Mouse (Mus musculus): Measurements from ENCODE around the gene Gm45208.

- TF ChIP-seq CTCF (IDR thresholded peaks at IDR 0.05; ENCODE audit: borderline replicate concordance, insufficient read depth, low read length) (no peak), POLR2A (IDR thresholded peaks at IDR 0.05; ENCODE audit: low read depth, low read length) (no peak)
Measured at GRCm38 (mm10) chrX:7688321-7688720, 33.7 kb upstream of the Gm45208 start.
